Mouse (Mus musculus): Measurements from ENCODE around the gene F8a. TPM values are rescaled to one million over a fixed set of nuclear protein-coding genes. Genes with fewer than 3 reads are reported as not detected.
"Not testable (repeated sequence)": the region's sequence is repeated elsewhere in the genome, so short reads cannot be mapped to it uniquely, and the experiment has no call there.

Gene F8a
- polyA plus RNA-seq, 2 experiments: 1.5 to 2.4 TPM

- no peak for TF ChIP-seq CTCF (IDR thresholded peaks at IDR 0.05; ENCODE audit: low read depth)
- TF ChIP-seq EP300 (IDR thresholded peaks at IDR 0.05; ENCODE audit: low read depth): no peak
- 18% methylated on average over 3 of the region's 3 CpGs for WGBS (ENCODE audit: insufficient replicate concordance)
- Histone ChIP-seq H3K4me3 (ENCODE audit: insufficient read depth in 1 of 2, low read depth in 2 of 2, low read length in 2 of 2) (peak overlapping the region; percentile 63 to 68), H3K9ac (replicated peaks) (no peak overlapping the region), H3K27me3 (ENCODE audit: control insufficient read depth, insufficient read depth, low read length) (no peaks in the 10 kb centered on the region; the same call in 1 of the 2 replicates), H3K27ac (no peak overlapping the region), H3K4me1 (replicated peaks; ENCODE audit: control insufficient read depth in 2 of 2, insufficient read depth in 2 of 2, low read length in 1 of 2) (no peaks in the 10 kb centered on the region), H3K4me2 (ENCODE audit: low read depth) (peak overlapping the region; percentile 75), H3K9me3 (ENCODE audit: control insufficient read depth, low read length) (no peaks in the 10 kb centered on the region), H3K36me3 (replicated peaks; ENCODE audit: control insufficient read depth, insufficient read depth, low read depth) (no peaks in the 10 kb centered on the region)
- DNase-seq (ENCODE audit: low read depth in 3 of 3, low spot score in 3 of 3) (no peak), ATAC-seq (ENCODE audit: insufficient read depth) (no peak)
Observed at GRCm38 (mm10) chrX:73229288-73229687, 1.2 kb downstream of the F8a start.

- not testable (repeated sequence) for H3K27me3 ChIP-seq (ENCODE audit: control insufficient read depth, insufficient read depth, low read length); H3K27ac ChIP-seq; DNase-seq (ENCODE audit: low read depth in 3 of 3, low spot score in 3 of 3); H3K4me3 ChIP-seq (ENCODE audit: insufficient read depth in 1 of 2, low read depth in 2 of 2, low read length in 2 of 2); ATAC-seq (ENCODE audit: insufficient read depth); H3K9ac ChIP-seq (replicated peaks); H3K4me1 ChIP-seq (replicated peaks; ENCODE audit: control insufficient read depth in 2 of 2, insufficient read depth in 2 of 2, low read length in 1 of 2); H3K36me3 ChIP-seq (replicated peaks; ENCODE audit: control insufficient read depth, insufficient read depth, low read depth); H3K4me2 ChIP-seq (ENCODE audit: low read depth); H3K9me3 ChIP-seq (ENCODE audit: control insufficient read depth, low read length)
- WGBS (ENCODE audit: insufficient replicate concordance): 61% methylated on average over 13 of the region's 14 CpGs
Observed at GRCm38 (mm10) chrX:73242821-73243325, 14.8 kb downstream of the F8a start, which contains the start of gene Xlr4c. Gene Xlr4c (minus strand): TSS chrX:73243130.

- H3K27me3 ChIP-seq (ENCODE audit: control insufficient read depth, insufficient read depth, low read length); H3K9me3 ChIP-seq (ENCODE audit: control insufficient read depth, low read length); H3K36me3 ChIP-seq (replicated peaks; ENCODE audit: control insufficient read depth, insufficient read depth, low read depth); H3K4me1 ChIP-seq (replicated peaks; ENCODE audit: control insufficient read depth in 2 of 2, insufficient read depth in 2 of 2, low read length in 1 of 2); H3K4me3 ChIP-seq (ENCODE audit: insufficient read depth in 1 of 2, low read depth in 2 of 2, low read length in 2 of 2); H3K9ac ChIP-seq (replicated peaks); DNase-seq (ENCODE audit: low read depth in 3 of 3, low spot score in 3 of 3); ATAC-seq (ENCODE audit: insufficient read depth); H3K4me2 ChIP-seq (ENCODE audit: low read depth); H3K27ac ChIP-seq: not testable (repeated sequence)
- WGBS (ENCODE audit: insufficient replicate concordance): 61% methylated on average over 1 of the region's 2 CpGs
Observed at GRCm38 (mm10) chrX:73262428-73262827, 34.3 kb downstream of the F8a start.

DNA sequence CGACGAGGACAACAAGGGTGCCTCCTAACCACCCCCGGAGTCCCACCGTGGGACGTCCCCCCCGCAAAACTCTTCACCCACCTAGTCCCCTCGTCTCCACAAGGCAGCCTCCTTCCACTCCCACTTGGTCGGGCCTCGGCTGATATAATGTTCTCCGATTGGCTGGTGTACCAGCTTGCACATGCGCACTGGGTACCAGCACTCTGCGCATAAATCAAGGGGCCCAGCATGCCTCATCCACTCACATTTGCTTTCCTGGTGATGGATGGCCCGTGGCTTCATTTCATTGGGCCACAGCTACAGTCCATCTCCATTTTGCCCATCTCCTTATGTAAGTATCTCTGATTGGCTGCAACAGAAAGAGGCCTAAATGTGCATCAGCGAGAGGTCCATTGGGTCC lies 37.2 kb downstream of the F8a start, which contains the start of gene Xlr3c:
Gene Xlr3c (minus strand): TSS at position 121 of the 400 bp plus-strand sequence.
- H3K9me3 ChIP-seq (ENCODE audit: control insufficient read depth, low read length); H3K4me1 ChIP-seq (replicated peaks; ENCODE audit: control insufficient read depth in 2 of 2, insufficient read depth in 2 of 2, low read length in 1 of 2); H3K27me3 ChIP-seq (ENCODE audit: control insufficient read depth, insufficient read depth, low read length); H3K4me2 ChIP-seq (ENCODE audit: low read depth); DNase-seq (ENCODE audit: low read depth in 3 of 3, low spot score in 3 of 3); H3K36me3 ChIP-seq (replicated peaks; ENCODE audit: control insufficient read depth, insufficient read depth, low read depth); H3K9ac ChIP-seq (replicated peaks); H3K4me3 ChIP-seq (ENCODE audit: insufficient read depth in 1 of 2, low read depth in 2 of 2, low read length in 2 of 2); H3K27ac ChIP-seq; ATAC-seq (ENCODE audit: insufficient read depth): not testable (repeated sequence)
- 67% methylated on average over 14 of the region's 14 CpGs for WGBS (ENCODE audit: insufficient replicate concordance)

Other genes starting within 250 kb of the F8a start
- gene Zfp185, start 241.0 kb upstream of the F8a start, polyA plus RNA-seq (2012; rRNA removed): 0.45 and 0.81 TPM in 2 replicates
- gene Zfp185, start 241.0 kb upstream of the F8a start, polyA plus RNA-seq (2014; fragmentation: Nextera tagmentation; extraction: Ambion mirVana): 1.6 and 1.7 TPM in 2 replicates
- gene Pnma5, start 191.2 kb upstream of the F8a start, polyA plus RNA-seq (2012; rRNA removed): not detected in 2 replicates
- gene Pnma5, start 191.2 kb upstream of the F8a start, polyA plus RNA-seq (2014; fragmentation: Nextera tagmentation; extraction: Ambion mirVana): not detected in 2 replicates
- gene Pnma3, start 163.5 kb upstream of the F8a start, polyA plus RNA-seq (2012; rRNA removed): not detected in 2 replicates
- not detected in 2 replicates for gene Pnma3, start 163.5 kb upstream of the F8a start, polyA plus RNA-seq (2014; fragmentation: Nextera tagmentation; extraction: Ambion mirVana)
- 0.23 and 1.0 TPM in 2 replicates for gene Xlr4a, start 145.8 kb upstream of the F8a start, polyA plus RNA-seq (2012; rRNA removed)
- 1.1 TPM in 2 replicates for gene Xlr4a, start 145.8 kb upstream of the F8a start, polyA plus RNA-seq (2014; fragmentation: Nextera tagmentation; extraction: Ambion mirVana)
- 1.5 and 1.8 TPM in 2 replicates for gene Xlr3a, start 131.2 kb upstream of the F8a start, polyA plus RNA-seq (2012; rRNA removed)
- gene Xlr3a, start 131.2 kb upstream of the F8a start, polyA plus RNA-seq (2014; fragmentation: Nextera tagmentation; extraction: Ambion mirVana): 0.74 and 3.8 TPM in 2 replicates
- 0.03 TPM in 2 replicates for gene Gm14685, start 111.2 kb upstream of the F8a start, polyA plus RNA-seq (2012; rRNA removed)
- gene Gm14685, start 111.2 kb upstream of the F8a start, polyA plus RNA-seq (2014; fragmentation: Nextera tagmentation; extraction: Ambion mirVana): not detected in 2 replicates
- gene Xlr5b, start 79.5 kb upstream of the F8a start, polyA plus RNA-seq (2012; rRNA removed): not detected in 2 replicates
- gene Xlr5b, start 79.5 kb upstream of the F8a start, polyA plus RNA-seq (2014; fragmentation: Nextera tagmentation; extraction: Ambion mirVana): not detected in 2 replicates
- gene DXBay18, start 78.8 kb upstream of the F8a start, polyA plus RNA-seq (2012; rRNA removed): not detected in 2 replicates
- gene DXBay18, start 78.8 kb upstream of the F8a start, polyA plus RNA-seq (2014; fragmentation: Nextera tagmentation; extraction: Ambion mirVana): not detected in 2 replicates
- gene Spin2d, start 51.3 kb upstream of the F8a start, polyA plus RNA-seq (2012; rRNA removed): not detected in 2 replicates
- gene Spin2d, start 51.3 kb upstream of the F8a start, polyA plus RNA-seq (2014; fragmentation: Nextera tagmentation; extraction: Ambion mirVana): not detected in 2 replicates
- 0.63 and 2.1 TPM in 2 replicates for gene Xlr3b, start 36.1 kb upstream of the F8a start, polyA plus RNA-seq (2012; rRNA removed)
- gene Xlr3b, start 36.1 kb upstream of the F8a start, polyA plus RNA-seq (2014; fragmentation: Nextera tagmentation; extraction: Ambion mirVana): 1.7 and 2.0 TPM in 2 replicates
- 0.73 and 1.9 TPM in 2 replicates for gene Xlr4b, start 14.0 kb upstream of the F8a start, polyA plus RNA-seq (2012; rRNA removed)
- gene Xlr4b, start 14.0 kb upstream of the F8a start, polyA plus RNA-seq (2014; fragmentation: Nextera tagmentation; extraction: Ambion mirVana): 1.2 and 2.9 TPM in 2 replicates
- 0.12 and 0.19 TPM in 2 replicates for gene Xlr4c, start 14.8 kb downstream of the F8a start, polyA plus RNA-seq (2012; rRNA removed)
- gene Xlr4c, start 14.8 kb downstream of the F8a start, polyA plus RNA-seq (2014; fragmentation: Nextera tagmentation; extraction: Ambion mirVana): 0.20 and 0.49 TPM in 2 replicates
- not detected in 2 replicates for gene Xlr3c, start 37.1 kb downstream of the F8a start, polyA plus RNA-seq (2012; rRNA removed)
- gene Xlr3c, start 37.1 kb downstream of the F8a start, polyA plus RNA-seq (2014; fragmentation: Nextera tagmentation; extraction: Ambion mirVana): not detected in 2 replicates
- gene Xlr5a, start 64.7 kb downstream of the F8a start, polyA plus RNA-seq (2012; rRNA removed): not detected in 2 replicates
- gene Xlr5a, start 64.7 kb downstream of the F8a start, polyA plus RNA-seq (2014; fragmentation: Nextera tagmentation; extraction: Ambion mirVana): not detected in 2 replicates
- gene Xlr5c, start 64.7 kb downstream of the F8a start, polyA plus RNA-seq (2012; rRNA removed): not detected in 2 replicates
- not detected in 2 replicates for gene Xlr5c, start 64.7 kb downstream of the F8a start, polyA plus RNA-seq (2014; fragmentation: Nextera tagmentation; extraction: Ambion mirVana)
- not detected in 2 replicates for gene Gm45015, start 108.5 kb downstream of the F8a start, polyA plus RNA-seq (2012; rRNA removed)
- gene Gm45015, start 108.5 kb downstream of the F8a start, polyA plus RNA-seq (2014; fragmentation: Nextera tagmentation; extraction: Ambion mirVana): not detected in 2 replicates
- 2.5 and 3.1 TPM in 2 replicates for gene Zfp275, start 114.3 kb downstream of the F8a start, polyA plus RNA-seq (2012; rRNA removed)
- 1.9 and 2.2 TPM in 2 replicates for gene Zfp275, start 114.3 kb downstream of the F8a start, polyA plus RNA-seq (2014; fragmentation: Nextera tagmentation; extraction: Ambion mirVana)
- not detected in 2 replicates for gene Gm18336, start 170.4 kb downstream of the F8a start, polyA plus RNA-seq (2012; rRNA removed)
- gene Gm18336, start 170.4 kb downstream of the F8a start, polyA plus RNA-seq (2014; fragmentation: Nextera tagmentation; extraction: Ambion mirVana): not detected in 2 replicates
- gene Zfp92, start 182.8 kb downstream of the F8a start, polyA plus RNA-seq (2012; rRNA removed): 0.01 TPM in 2 replicates
- gene Zfp92, start 182.8 kb downstream of the F8a start, polyA plus RNA-seq (2014; fragmentation: Nextera tagmentation; extraction: Ambion mirVana): not detected in 2 replicates
- gene Trex2, start 207.1 kb downstream of the F8a start, polyA plus RNA-seq (2012; rRNA removed): not detected in 2 replicates
- gene Trex2, start 207.1 kb downstream of the F8a start, polyA plus RNA-seq (2014; fragmentation: Nextera tagmentation; extraction: Ambion mirVana): not detected in 2 replicates
- gene Haus7, start 230.8 kb downstream of the F8a start, polyA plus RNA-seq (2012; rRNA removed): 22.7 and 26.9 TPM in 2 replicates
- gene Haus7, start 230.8 kb downstream of the F8a start, polyA plus RNA-seq (2014; fragmentation: Nextera tagmentation; extraction: Ambion mirVana): 37.4 and 40.6 TPM in 2 replicates

Data from liver, embryonic 14.5 days (tissue).